Mouse (Mus musculus) heart, postnatal 0 days (tissue): ENCODE results near the gene A830031A19Rik.
A peak's percentile ranks its signal among the peaks of the same experiment; 100 is the strongest.

Source experiments
- CTCF ChIP-seq: IDR thresholded peaks from 2 replicates; pipeline ENCODE4 v1.5.1; 2016; ENCODE audit warnings: antibody characterized with exemption, control low read depth, low read depth
- EP300 ChIP-seq: IDR thresholded peaks from 2 replicates; pipeline ENCODE4 v1.6.1; 2016; ENCODE audit warnings: antibody characterized with exemption, low read depth

- TF ChIP-seq CTCF (peak; percentile 31), EP300 (no peak)
Observed at GRCm38 (mm10) chr11:24108974-24109373, 34.1 kb upstream of the A830031A19Rik start.
